Mouse (Mus musculus): ENCODE data around the gene Mapt.

DNA sequence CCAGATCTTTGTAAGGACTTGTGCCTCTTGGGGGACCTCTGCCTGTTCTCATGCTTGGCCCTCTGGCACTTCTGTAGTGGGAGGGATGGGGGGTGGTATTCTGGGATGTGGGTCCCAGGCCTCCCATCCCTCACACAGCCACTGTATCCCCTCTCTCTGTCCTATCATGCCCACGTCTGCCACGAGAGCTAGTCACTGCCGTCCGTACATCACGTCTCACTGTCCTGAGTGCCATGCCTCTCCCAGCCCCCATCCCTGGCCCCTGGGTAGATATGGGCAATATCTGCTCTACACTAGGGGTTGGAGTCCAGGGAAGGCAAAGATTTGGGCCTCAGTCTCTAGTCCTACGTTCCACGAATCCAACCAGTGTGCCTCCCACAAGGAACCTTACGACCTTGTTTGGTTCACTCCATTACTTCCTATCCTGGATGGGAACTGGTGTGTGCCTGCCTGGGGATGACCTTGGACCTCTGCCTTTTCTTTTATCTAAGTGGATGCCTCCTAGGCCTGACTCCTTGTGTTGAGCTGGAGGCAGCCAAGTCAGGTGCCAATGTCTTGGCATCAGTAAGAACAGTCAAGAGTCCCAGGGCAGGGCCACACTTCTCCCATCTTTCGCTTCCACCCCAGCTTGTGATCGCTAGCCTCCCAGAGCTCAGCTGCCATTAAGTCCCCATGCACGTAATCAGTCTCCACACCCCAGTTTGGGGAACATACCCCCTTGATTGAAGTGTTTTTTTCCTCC lies 98.2 kb downstream of the Mapt start:
- TF ChIP-seq CTCF (IDR thresholded peaks at IDR 0.05; ENCODE audit: low read depth, low read length) = no peak
- TF ChIP-seq POLR2A (IDR thresholded peaks at IDR 0.05; ENCODE audit: extremely low read depth, insufficient read depth, low read length) = no peak
